14 mouse cellular contexts compared by ENCODE assay signal in the genomic region with DNA sequence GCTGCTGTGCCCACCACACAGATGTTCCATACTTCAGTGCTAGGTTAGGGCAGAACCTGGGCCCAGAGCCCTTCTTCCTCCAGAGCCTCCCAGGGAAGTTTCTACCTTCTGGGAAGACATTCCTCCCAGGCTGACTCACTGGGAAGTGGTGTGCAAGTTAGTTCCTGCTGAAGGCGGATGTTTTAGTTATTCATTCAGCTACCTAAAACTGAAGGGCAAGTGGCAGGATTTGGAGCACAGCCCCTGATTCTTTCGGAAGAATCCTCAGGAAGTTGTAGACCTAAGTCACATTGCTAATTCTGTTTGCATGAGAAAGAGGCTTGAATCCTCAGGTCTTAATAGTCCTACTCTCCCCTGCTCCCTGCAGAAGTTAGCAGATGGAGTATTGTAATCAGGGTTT. TPM values are rescaled to one million over a fixed set of nuclear protein-coding genes. Genes with fewer than 3 reads are reported as not detected.
DNase-seq lines count a peak whose midpoint lies in the region; ATAC-seq and TF ChIP-seq lines count a peak whose summit lies in the region.
"Had no signal": no experiment of that assay in that cellular context is flagged by ENCODE, and none has a peak within 500 bp of the region (broad histone marks: within the 10 kb centered on the region; RNA-seq: fewer than 3 reads in every experiment).

No protein-coding gene starts in this region.

- no peaks in the 10 kb centered on the region for H3K9me3 ChIP-seq in heart, embryonic 15.5 days (replicated peaks)
- H3K9me3 ChIP-seq in lung, embryonic 14.5 days (ENCODE audit: low read depth, low read length) = no peaks in the 10 kb centered on the region
- H3K9me3 ChIP-seq in stomach, embryonic 16.5 days (replicated peaks; ENCODE audit: control insufficient read depth, low read length) = no peaks in the 10 kb centered on the region
- H3K9me3 ChIP-seq: forebrain, embryonic 12.5 days; hindbrain, embryonic 15.5 days; limb, embryonic 12.5 days had no signal

- H3K4me3 ChIP-seq in heart, embryonic 15.5 days = no peak overlapping the region
- H3K4me3 ChIP-seq in lung, embryonic 14.5 days (ENCODE audit: low read depth, low read length) = no peak overlapping the region
- H3K4me3 ChIP-seq in stomach, embryonic 16.5 days (replicated peaks; ENCODE audit: low read length) = no peak overlapping the region
- H3K4me3 ChIP-seq: forebrain, embryonic 12.5 days; hindbrain, embryonic 15.5 days; limb, embryonic 12.5 days had no signal

- no peaks in the 10 kb centered on the region for H3K27me3 ChIP-seq in heart, embryonic 15.5 days
- H3K27me3 ChIP-seq in lung, embryonic 14.5 days (ENCODE audit: insufficient read depth, low read length) = no peaks in the 10 kb centered on the region
- no peaks in the 10 kb centered on the region for H3K27me3 ChIP-seq in stomach, embryonic 16.5 days (ENCODE audit: control insufficient read depth, insufficient read depth, low read length)
- H3K27me3 ChIP-seq: forebrain, embryonic 12.5 days; hindbrain, embryonic 15.5 days; limb, embryonic 12.5 days had no signal

- H3K4me2 ChIP-seq in heart, embryonic 15.5 days = no peak overlapping the region
- H3K4me2 ChIP-seq in lung, embryonic 14.5 days = no peak overlapping the region
- no peak overlapping the region for H3K4me2 ChIP-seq in stomach, embryonic 16.5 days (ENCODE audit: low read depth, low read length)
- H3K4me2 ChIP-seq: forebrain, embryonic 12.5 days; hindbrain, embryonic 15.5 days; limb, embryonic 12.5 days had no signal

- H3K9ac ChIP-seq in heart, embryonic 15.5 days = no peak overlapping the region
- H3K9ac ChIP-seq in lung, embryonic 14.5 days = no peak overlapping the region
- H3K9ac ChIP-seq in stomach, embryonic 16.5 days (ENCODE audit: low read length) = no peak overlapping the region
- H3K9ac ChIP-seq: forebrain, embryonic 12.5 days; hindbrain, embryonic 15.5 days; limb, embryonic 12.5 days had no signal

- peaks cover 60% of the 10 kb centered on the region for H3K4me1 ChIP-seq in heart, embryonic 15.5 days (replicated peaks)
- H3K4me1 ChIP-seq in lung, embryonic 14.5 days (ENCODE audit: insufficient read depth) = no peaks in the 10 kb centered on the region; the same call in 1 of the 2 replicates
- H3K4me1 ChIP-seq in stomach, embryonic 16.5 days (ENCODE audit: control insufficient read depth, insufficient read depth, low read length) = peaks cover 5% of the 10 kb centered on the region; the same call in 1 of the 2 replicates
- H3K4me1 ChIP-seq: forebrain, embryonic 12.5 days; hindbrain, embryonic 15.5 days; limb, embryonic 12.5 days had no signal

- ATAC-seq in heart, embryonic 15.5 days (replicated peaks; ENCODE audit: insufficient number of reproducible peaks, insufficient read depth, low FRiP score, low read depth) = no peak
- no peak for ATAC-seq in lung, embryonic 14.5 days (ENCODE audit: insufficient read depth)
- ATAC-seq in stomach, embryonic 16.5 days (ENCODE audit: insufficient read depth, low FRiP score) = no peak
- no peak for ATAC-seq in megakaryocyte, adult 5-6 weeks (ENCODE audit: poor library complexity, severe bottlenecking)

- no peak for TF ChIP-seq CTCF in lung, embryonic 14.5 days (IDR thresholded peaks at IDR 0.05; ENCODE audit: low read depth)

- H3K27ac ChIP-seq in heart, embryonic 15.5 days = peak overlapping the region; percentile 98
- peak overlapping the region; percentile 78 for H3K27ac ChIP-seq in lung, embryonic 14.5 days (ENCODE audit: low read depth)
- H3K27ac ChIP-seq in stomach, embryonic 16.5 days (ENCODE audit: low read length) = peak overlapping the region; percentile 3; the same call in 1 of the 2 replicates
- H3K27ac ChIP-seq: forebrain, embryonic 12.5 days; hindbrain, embryonic 15.5 days; limb, embryonic 12.5 days had no signal

- no peak for DNase-seq in heart, adult 18-20 months
- peak; percentile 23 for DNase-seq in lung, embryonic 14.5 days
- DNase-seq in lung, adult 18-20 months = no peak
- DNase-seq in ZHBTc4 (ENCODE audit: low read depth, low spot score) = peak; percentile 93
- DNase-seq in urinary bladder, adult 18-20 months (ENCODE audit: low spot score in 2 of 2) = no peak
- DNase-seq: adrenal gland, adult 2 months; gastrocnemius, postnatal 10 days; thymus, postnatal 14 days had no signal

- 84% methylated on average over 2 of the region's 2 CpGs for WGBS in heart, embryonic 15.5 days
- WGBS in lung, embryonic 14.5 days = 85% methylated on average over 2 of the region's 2 CpGs
- WGBS in stomach, embryonic 16.5 days = 65% methylated on average over 2 of the region's 2 CpGs

- H3K36me3 ChIP-seq in heart, embryonic 15.5 days = peaks cover 48% of the 10 kb centered on the region
- peaks cover 76% of the 10 kb centered on the region for H3K36me3 ChIP-seq in lung, embryonic 14.5 days (ENCODE audit: insufficient read depth)
- peaks cover 32% of the 10 kb centered on the region for H3K36me3 ChIP-seq in stomach, embryonic 16.5 days (ENCODE audit: control insufficient read depth, insufficient read depth, low read length)

RNA-seq across cellular contexts. Expression of gene Inpp5k, which starts 9.4 kb away (rescaled TPM):
- polyA plus RNA-seq in heart, embryonic 15.5 days (2015; fragmentation: Nextera tagmentation; extraction: Ambion mirVana) = 19.6 and 28.8 TPM in 2 replicates
- total RNA-seq in heart, adult 18-20 months (2021) = 10 to 100 TPM; 24.1 to 28.3 TPM
- polyA plus RNA-seq in lung, embryonic 14.5 days (2014; fragmentation: Nextera tagmentation; extraction: Ambion mirVana) = 23.1 and 24.9 TPM in 2 replicates
- 20.6 and 24.2 TPM in 2 replicates for polyA plus RNA-seq in stomach, embryonic 16.5 days (2015; fragmentation: Nextera tagmentation; extraction: Ambion mirVana)
- 76.2 and 79.9 TPM in 2 replicates for total RNA-seq in megakaryocyte, adult 5-6 weeks (2015)
- 44.5 and 46.5 TPM in 2 replicates for total RNA-seq in megakaryocyte, adult 5-6 weeks (2017)

RNA-seq across cellular contexts. Expression of gene Myo1c, which starts 28.9 kb away (rescaled TPM):
- polyA plus RNA-seq in heart, embryonic 15.5 days (2015; fragmentation: Nextera tagmentation; extraction: Ambion mirVana) = 62.1 and 79.0 TPM in 2 replicates
- 10 to 100 TPM; 87.2 to 96.1 TPM for total RNA-seq in heart, adult 18-20 months (2021)
- 52.3 and 56.5 TPM in 2 replicates for polyA plus RNA-seq in lung, embryonic 14.5 days (2014; fragmentation: Nextera tagmentation; extraction: Ambion mirVana)
- polyA plus RNA-seq in stomach, embryonic 16.5 days (2015; fragmentation: Nextera tagmentation; extraction: Ambion mirVana) = 70.5 and 74.3 TPM in 2 replicates
- total RNA-seq in megakaryocyte, adult 5-6 weeks (2015) = 21.2 and 28.4 TPM in 2 replicates
- 25.3 and 29.2 TPM in 2 replicates for total RNA-seq in megakaryocyte, adult 5-6 weeks (2017)

RNA-seq across cellular contexts. Expression of gene Pitpna, which starts 33.5 kb away (rescaled TPM):
- polyA plus RNA-seq in heart, embryonic 15.5 days (2015; fragmentation: Nextera tagmentation; extraction: Ambion mirVana) = 63.4 and 75.2 TPM in 2 replicates
- 100 to 1,000 TPM in 1 of 2 experiments, 10 to 100 TPM in 1; 98.2 to 107 TPM for total RNA-seq in heart, adult 18-20 months (2021)
- 84.7 and 89.6 TPM in 2 replicates for polyA plus RNA-seq in lung, embryonic 14.5 days (2014; fragmentation: Nextera tagmentation; extraction: Ambion mirVana)
- polyA plus RNA-seq in stomach, embryonic 16.5 days (2015; fragmentation: Nextera tagmentation; extraction: Ambion mirVana) = 59.1 and 63.1 TPM in 2 replicates
- 387 and 430 TPM in 2 replicates for total RNA-seq in megakaryocyte, adult 5-6 weeks (2015)
- 178 and 226 TPM in 2 replicates for total RNA-seq in megakaryocyte, adult 5-6 weeks (2017)

RNA-seq across cellular contexts. Expression of gene Crk, which starts 57.6 kb away (rescaled TPM):
- 82.3 and 95.8 TPM in 2 replicates for polyA plus RNA-seq in heart, embryonic 15.5 days (2015; fragmentation: Nextera tagmentation; extraction: Ambion mirVana)
- total RNA-seq in heart, adult 18-20 months (2021) = 10 to 100 TPM; 83.6 to 87.8 TPM
- 109 and 116 TPM in 2 replicates for polyA plus RNA-seq in lung, embryonic 14.5 days (2014; fragmentation: Nextera tagmentation; extraction: Ambion mirVana)
- 106 and 107 TPM in 2 replicates for polyA plus RNA-seq in stomach, embryonic 16.5 days (2015; fragmentation: Nextera tagmentation; extraction: Ambion mirVana)
- 52.1 and 54.9 TPM in 2 replicates for total RNA-seq in megakaryocyte, adult 5-6 weeks (2015)
- 50.7 and 56.2 TPM in 2 replicates for total RNA-seq in megakaryocyte, adult 5-6 weeks (2017)

Comparison
In these comparisons a context has a peak if more than half of its experiments do, and no peak if none do; other contexts are left out.
1. DNase-seq: peak in lung, embryonic 14.5 days (single experiment) and ZHBTc4 (single experiment); none in heart, adult 18-20 months (0 of 2), lung, adult 18-20 months (0 of 2) and urinary bladder, adult 18-20 months (0 of 2).
2. H3K27ac ChIP-seq: peak in every context shown above with its lines; median percentile 98 in heart, embryonic 15.5 days; 78 in lung, embryonic 14.5 days; 3 in stomach, embryonic 16.5 days.